Mouse (Mus musculus) heart, adult 2 months (tissue): ENCODE data around the gene Gm28729.
"Not testable (repeated sequence)": the region's sequence is repeated elsewhere in the genome, so short reads cannot be mapped to it uniquely, and the experiment has no call there.

Source experiments
- CTCF ChIP-seq: fragments of 200-600 bp; IDR thresholded peaks from 2 replicates; pipeline ENCODE4 v1.8.1; 2022; ENCODE audit warnings: antibody characterized with exemption, mild to moderate bottlenecking, moderate library complexity
- EP300 ChIP-seq: fragments of 200-500 bp; IDR thresholded peaks from 2 replicates; pipeline ENCODE4 v1.6.1; 2011; ENCODE audit warnings: low read depth, low read length, control low read depth; ENCODE audit not compliant: insufficient read depth

GRCm38 (mm10) chr9:96521574-96521973 lies 3.5 kb downstream of the Gm28729 start:
- TF ChIP-seq CTCF, EP300: not testable (repeated sequence)
